Mouse (Mus musculus) inflammation-experienced regulatory T-cells, adult 6 months (primary cell): Measurements from ENCODE around the gene Pithd1. TPM values are rescaled to one million over a fixed set of nuclear protein-coding genes. Genes with fewer than 3 reads are reported as not detected.

Source experiments
- ATAC-seq: one replicate; pipeline ENCODE4 v1.8.0; 2017
- polyA plus RNA-seq, 3 experiments: library from polyadenylated mRNA; unstranded; fragments of 100-300 nt; shearing (Covaris generic); gene quantifications; one replicate each; pipeline ENCODE4 v1.2.1; 2017

Gene Pithd1
- polyA plus RNA-seq: 10 to 100 TPM in 1 of 3 experiments, 1 to 10 TPM in 2; 8.3 to 16.7 (median 9.8) TPM

GRCm38 (mm10) chr4:135986943-135987710 is at the start of gene Pithd1:
Gene Pithd1, minus strand, starts transcription at chr4:135987264.
- peak; percentile 76 for ATAC-seq

GRCm38 (mm10) chr4:136035078-136035477 is 48.0 kb upstream of the Pithd1 start:
- no peak for ATAC-seq

GRCm38 (mm10) chr4:136033231-136033630 is 46.2 kb upstream of the Pithd1 start:
- peak; percentile 12 for ATAC-seq

- ATAC-seq: peak; percentile 43
Observed at GRCm38 (mm10) chr4:136030968-136031909, 44.2 kb upstream of the Pithd1 start.

- ATAC-seq: peak; percentile 49
Observed at GRCm38 (mm10) chr4:136028689-136029088, 41.6 kb upstream of the Pithd1 start.

- peak; percentile 39 for ATAC-seq
Observed at GRCm38 (mm10) chr4:136028132-136028564, 41.1 kb upstream of the Pithd1 start.

- ATAC-seq: no peak
Observed at GRCm38 (mm10) chr4:136027416-136028131, 40.5 kb upstream of the Pithd1 start.

- no peak for ATAC-seq
Observed at GRCm38 (mm10) chr4:136025350-136025749, 38.3 kb upstream of the Pithd1 start.

- no peak for ATAC-seq
Observed at GRCm38 (mm10) chr4:136022924-136023323, 35.9 kb upstream of the Pithd1 start.

GRCm38 (mm10) chr4:136021549-136022047 is 34.5 kb upstream of the Pithd1 start, which contains the start of gene Eloa:
Gene Eloa, minus strand, starts transcription at chr4:136021763.
- ATAC-seq: peak; percentile 99

GRCm38 (mm10) chr4:136020743-136021548 is 33.9 kb upstream of the Pithd1 start:
- ATAC-seq: no peak

GRCm38 (mm10) chr4:136016059-136016602 is 29.1 kb upstream of the Pithd1 start:
- ATAC-seq: peak; percentile 78

- no peak for ATAC-seq
Observed at GRCm38 (mm10) chr4:136010586-136010985, 23.5 kb upstream of the Pithd1 start.

GRCm38 (mm10) chr4:136008782-136009447 is 21.9 kb upstream of the Pithd1 start:
- ATAC-seq: no peak

GRCm38 (mm10) chr4:136006821-136007220 is 19.8 kb upstream of the Pithd1 start:
- ATAC-seq: peak; percentile 96

- no peak for ATAC-seq
Observed at GRCm38 (mm10) chr4:136004921-136005320, 17.9 kb upstream of the Pithd1 start.

GRCm38 (mm10) chr4:136004107-136004675 is 17.1 kb upstream of the Pithd1 start:
- no peak for ATAC-seq

GRCm38 (mm10) chr4:135995118-135995517 is 8.1 kb upstream of the Pithd1 start:
- ATAC-seq: no peak

GRCm38 (mm10) chr4:135993941-135994340 is 6.9 kb upstream of the Pithd1 start:
- no peak for ATAC-seq

GRCm38 (mm10) chr4:135987714-135988113 is 650 bp upstream of the Pithd1 start:
- ATAC-seq: no peak
